Mouse (Mus musculus) frontal cortex, postnatal 14 days (tissue): ENCODE measurements around the gene Gstm7.
"Not testable (repeated sequence)": the region's sequence is repeated elsewhere in the genome, so short reads cannot be mapped to it uniquely, and the experiment has no call there.

Source experiments
- DNase-seq, 2 experiments: peaks; one replicate each; pipeline ENCODE4 v3.0.0; 2022; ENCODE audit warnings: low spot score in 2 of 2

Gene Gstm7

GRCm38 (mm10) chr3:107931670-107932069 is at the start of gene Gstm7:
Gene Gstm7, minus strand, starts transcription at chr3:107931817.
- peak; percentile 95 to 97 for DNase-seq

DNA sequence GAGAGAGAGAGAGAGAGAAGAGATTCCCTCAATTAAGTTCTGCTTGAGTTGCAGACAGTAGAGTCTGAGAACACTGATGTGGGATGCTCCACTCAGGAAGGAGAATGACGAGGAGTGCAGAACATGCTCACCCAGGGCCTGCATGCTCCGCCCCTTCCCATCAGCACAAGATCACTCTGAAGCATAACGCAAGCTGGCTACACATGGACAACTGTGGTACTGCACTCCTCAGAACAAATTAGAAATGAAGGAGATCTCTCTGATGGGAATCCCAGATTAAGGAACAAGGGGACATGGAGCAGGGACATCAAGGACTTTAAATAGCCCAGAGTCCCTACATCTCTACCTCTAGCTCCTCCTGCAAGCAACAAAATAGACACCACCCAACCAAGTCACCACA is 49.6 kb upstream of the Gstm7 start:
- DNase-seq = no peak

- DNase-seq = no peak
Observed at GRCm38 (mm10) chr3:107977691-107978090, 46.1 kb upstream of the Gstm7 start.

DNA sequence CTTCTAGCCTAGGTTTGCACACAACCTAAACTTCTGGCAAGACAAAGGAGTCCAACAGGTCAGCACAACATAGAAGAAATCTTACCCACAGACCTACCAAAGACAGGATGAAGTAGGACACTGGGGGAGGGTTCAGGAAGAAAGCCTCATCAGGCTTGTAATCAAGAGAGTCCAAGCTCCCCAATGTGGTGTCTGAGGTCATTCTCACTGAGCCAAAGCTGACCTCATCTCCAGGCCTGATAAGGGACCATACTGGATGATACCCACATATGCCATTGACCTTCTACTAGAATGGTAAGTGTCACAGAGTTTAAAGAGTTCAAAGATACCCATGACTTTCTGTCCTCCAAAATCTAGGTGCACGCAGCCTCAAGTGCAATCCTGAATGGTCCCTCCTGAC is 42.6 kb upstream of the Gstm7 start:
- DNase-seq = no peak

DNA sequence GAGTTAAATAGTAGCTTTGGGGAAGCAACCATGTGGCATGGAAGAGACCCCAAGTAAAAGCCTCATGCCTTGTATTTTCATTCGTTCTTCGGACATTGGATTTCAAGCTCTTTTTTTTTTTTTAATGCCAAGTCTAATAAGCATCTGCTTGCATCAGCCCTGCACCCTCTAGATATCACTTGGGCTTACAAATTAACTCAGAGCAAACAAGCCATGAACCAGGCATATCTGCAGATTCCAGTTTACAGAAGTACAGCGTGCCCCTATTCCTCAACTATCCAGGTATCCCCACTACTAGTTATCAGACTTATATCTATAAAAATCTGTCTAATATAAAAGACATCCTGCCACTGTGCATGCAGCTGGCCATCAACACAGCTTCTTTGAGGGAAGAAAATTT is 40.5 kb upstream of the Gstm7 start:
- DNase-seq = no peak

- not testable (repeated sequence) for DNase-seq
Observed at GRCm38 (mm10) chr3:107971101-107971500, 39.5 kb upstream of the Gstm7 start.

- no peak for DNase-seq
Observed at GRCm38 (mm10) chr3:107968724-107969395, 37.2 kb upstream of the Gstm7 start, which contains the start of gene Gstm3. Gene Gstm3, minus strand, starts transcription at chr3:107969283.

GRCm38 (mm10) chr3:107966631-107967030 is 35.0 kb upstream of the Gstm7 start:
- no peak for DNase-seq

DNA sequence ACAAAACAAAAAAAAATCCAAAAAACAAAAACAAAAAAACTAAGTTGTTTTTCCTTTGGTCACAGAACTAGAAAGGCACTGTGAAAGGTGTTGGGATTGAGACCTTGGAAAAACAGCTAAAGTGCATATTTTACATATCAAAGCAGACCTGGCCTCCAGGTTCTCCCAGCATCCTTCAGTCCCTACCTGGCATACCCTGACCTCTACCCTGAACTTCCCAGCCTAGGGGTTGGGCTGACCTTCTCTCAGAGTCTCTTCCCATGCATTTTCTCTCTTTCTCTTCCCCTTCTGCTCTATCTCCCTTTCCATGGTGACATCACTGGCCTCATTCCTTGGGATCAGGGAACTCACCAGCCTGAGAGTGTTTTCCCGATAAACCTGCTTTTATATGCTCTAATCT is 34.0 kb upstream of the Gstm7 start:
- DNase-seq = no peak

DNA sequence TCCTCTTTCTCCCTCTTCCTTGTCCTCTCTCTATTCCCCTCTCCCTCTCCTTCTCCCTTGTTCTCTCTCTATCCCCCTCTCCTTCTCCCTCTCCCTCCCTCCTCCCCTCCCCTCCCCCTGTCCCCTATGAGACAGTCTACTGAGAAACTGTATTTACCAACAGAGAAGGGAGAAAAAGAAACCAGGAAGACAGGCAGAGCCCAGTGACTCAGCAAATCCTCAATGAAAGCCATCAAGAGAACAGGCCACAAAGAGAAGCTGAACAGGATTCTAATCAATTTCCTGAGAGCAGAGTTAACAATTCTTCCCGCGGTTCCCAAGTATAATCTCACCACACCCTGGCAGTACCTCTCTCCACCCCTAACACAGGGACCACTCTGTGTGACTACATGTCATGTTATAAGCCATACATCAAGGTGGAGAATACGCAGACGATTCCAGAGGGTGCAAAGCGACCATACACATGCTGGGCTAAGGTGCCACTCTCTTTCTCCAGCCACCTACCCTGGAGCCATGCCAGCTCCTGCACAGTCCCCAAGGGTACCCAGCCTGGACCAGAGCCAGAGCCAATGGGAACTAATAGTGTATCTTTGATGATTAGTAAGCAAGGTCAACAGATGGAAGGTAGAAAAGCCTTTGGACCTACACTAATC is 33.2 kb upstream of the Gstm7 start:
- no peak for DNase-seq

- no peak for DNase-seq
Observed at GRCm38 (mm10) chr3:107964026-107964425, 32.4 kb upstream of the Gstm7 start.

DNA sequence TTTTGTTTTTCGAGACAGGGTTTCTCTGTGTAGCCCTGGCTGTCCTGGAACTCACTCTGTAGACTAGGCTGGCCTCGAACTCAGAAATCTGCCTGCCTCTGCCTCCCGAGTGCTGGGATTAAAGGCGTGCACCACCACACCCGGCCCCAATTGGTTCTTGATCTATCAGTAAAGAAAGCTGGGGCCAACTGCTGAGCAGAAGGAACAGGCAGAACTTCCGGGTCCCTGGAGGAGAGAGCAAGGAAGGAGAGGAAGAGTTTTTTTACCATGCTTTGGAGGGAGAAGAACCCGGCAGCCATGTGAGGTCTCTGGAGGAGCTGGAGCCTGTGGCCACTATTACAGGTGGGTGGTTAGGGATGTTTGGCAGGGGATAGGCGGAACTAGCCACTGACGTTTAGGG is 23.6 kb upstream of the Gstm7 start:
- DNase-seq = not testable (repeated sequence)

DNA sequence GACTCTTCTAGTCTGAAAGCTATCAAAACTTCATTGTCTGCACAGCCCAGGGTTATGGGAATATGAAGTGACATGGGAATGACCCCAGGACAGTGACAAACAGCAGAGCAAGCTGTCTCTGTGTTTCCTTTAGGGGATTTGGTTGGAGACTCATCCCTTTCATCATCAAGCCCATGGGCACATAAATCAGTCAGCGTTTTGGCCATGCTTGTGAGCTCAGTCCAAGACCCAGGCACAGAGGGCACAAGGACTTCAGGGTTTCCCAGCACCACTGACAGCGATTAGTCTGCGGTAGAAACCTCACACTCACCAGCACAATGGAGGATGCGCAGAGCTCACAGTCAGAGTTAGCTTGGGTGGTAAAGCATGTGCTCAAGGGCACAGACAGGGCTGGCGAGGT is 22.3 kb upstream of the Gstm7 start:
- no peak for DNase-seq

GRCm38 (mm10) chr3:107953328-107953755 is 21.7 kb upstream of the Gstm7 start:
- peak in 1 of 2 experiments; percentile 50 for DNase-seq

- DNase-seq = no peak
Observed at GRCm38 (mm10) chr3:107950531-107950930, 18.9 kb upstream of the Gstm7 start.

DNA sequence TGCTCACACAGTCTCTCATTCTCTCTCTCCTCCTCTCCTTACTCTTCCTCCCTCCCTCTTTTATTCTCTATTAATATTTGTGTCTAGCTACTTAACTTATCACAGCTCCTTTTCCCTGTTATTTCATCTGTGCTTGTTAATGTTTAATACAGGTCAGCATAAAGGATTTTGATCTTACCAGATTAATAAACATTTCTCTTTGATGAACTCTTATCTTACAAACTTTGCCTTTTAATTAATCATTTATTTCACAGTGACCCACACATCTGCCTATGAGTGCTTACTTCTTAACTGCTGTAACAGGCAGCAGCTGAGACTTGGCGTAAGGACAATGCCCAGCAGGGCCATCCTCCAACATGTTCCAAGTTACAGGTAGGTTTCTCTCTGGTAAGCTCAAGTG is 17.8 kb upstream of the Gstm7 start:
- not testable (repeated sequence) for DNase-seq

DNA sequence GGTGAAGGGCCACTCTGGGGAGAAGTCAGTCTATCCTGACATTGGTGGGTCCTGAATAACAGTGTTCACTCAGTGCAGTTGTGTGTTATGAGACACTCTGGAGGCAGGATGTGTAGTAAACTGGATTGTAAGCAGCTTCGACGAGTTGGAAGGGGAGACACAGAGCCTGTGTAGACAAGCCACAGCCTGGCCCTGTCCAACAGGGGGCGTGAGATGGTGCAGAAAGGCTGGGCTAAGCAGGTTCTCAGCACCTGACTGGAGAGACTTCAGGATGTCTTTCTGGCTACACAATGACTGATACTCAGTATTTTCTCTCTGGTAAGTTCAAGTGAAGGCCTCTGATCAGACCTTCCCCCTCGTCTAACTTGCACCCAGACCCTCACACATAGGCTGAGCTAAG is 14.1 kb upstream of the Gstm7 start:
- no peak for DNase-seq

DNA sequence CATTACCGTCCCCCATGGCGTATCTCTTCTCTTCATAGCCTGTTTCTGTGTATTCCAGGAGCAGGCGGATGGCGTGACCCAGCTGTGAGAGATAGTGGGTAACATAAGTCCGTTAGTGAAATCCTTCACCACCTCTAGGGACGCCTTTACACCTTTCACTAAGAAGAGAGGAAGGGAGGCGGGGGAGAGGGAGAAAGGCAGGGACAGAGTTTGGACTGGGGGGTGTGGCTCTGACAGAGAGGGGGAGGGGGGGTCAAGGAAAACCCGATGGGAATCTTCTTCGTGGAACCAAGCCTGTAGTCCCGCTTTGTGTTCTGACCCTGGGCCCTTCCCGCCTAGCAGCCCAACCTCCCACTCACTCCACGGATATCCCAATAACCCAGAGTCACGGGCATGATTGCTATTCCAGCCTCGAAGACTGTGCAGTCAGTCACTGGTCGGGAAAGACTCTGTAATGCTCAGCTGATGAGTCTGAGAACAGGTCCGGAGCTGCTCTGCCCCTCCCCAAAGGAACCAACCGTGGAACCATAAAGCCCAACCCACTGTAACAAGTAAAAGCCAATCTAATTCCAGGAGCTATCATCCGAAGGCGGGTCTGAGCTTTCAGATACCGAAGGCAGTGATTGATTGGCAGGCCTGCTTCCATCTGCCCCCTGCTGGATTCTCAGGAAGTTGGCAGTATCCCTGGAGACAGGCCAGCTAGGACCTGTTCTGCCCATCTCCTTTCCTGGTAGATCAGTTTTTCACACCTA is 11.8 kb upstream of the Gstm7 start, which contains the start of gene Gstm6:
Gene Gstm6 (minus strand): TSS at position 511 of the 752 bp plus-strand sequence.
- no peak for DNase-seq

- DNase-seq = no peak
Observed at GRCm38 (mm10) chr3:107941261-107941660, 9.6 kb upstream of the Gstm7 start.

GRCm38 (mm10) chr3:107940524-107940923 is 8.9 kb upstream of the Gstm7 start:
- no peak for DNase-seq

GRCm38 (mm10) chr3:107939830-107940229 is 8.2 kb upstream of the Gstm7 start:
- peak in 1 of 2 experiments; percentile 37 for DNase-seq

GRCm38 (mm10) chr3:107939403-107939802 is 7.8 kb upstream of the Gstm7 start:
- peak; percentile 36 to 43 for DNase-seq

- no peak for DNase-seq
Observed at GRCm38 (mm10) chr3:107935888-107936287, 4.3 kb upstream of the Gstm7 start.
